26 mouse cellular contexts compared by ENCODE assay signal in the genomic region with DNA sequence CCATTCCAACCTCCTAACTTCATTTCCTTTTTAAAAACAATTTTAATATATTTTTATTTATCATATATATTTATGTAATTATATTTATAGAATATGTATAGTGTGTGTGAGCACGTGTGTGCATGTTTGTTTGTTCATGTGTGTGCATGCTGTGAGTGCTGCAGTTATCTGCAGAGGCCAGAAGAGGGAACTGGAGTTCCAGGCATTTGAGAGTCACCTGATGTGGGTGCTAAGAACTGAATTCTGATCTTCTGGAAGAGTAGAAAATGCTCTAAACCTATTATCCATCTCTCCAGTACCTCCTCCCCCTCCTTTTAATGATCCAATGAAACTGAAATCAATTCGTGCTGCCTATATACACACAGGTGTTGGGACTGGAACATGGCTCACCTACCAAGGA.
A peak's percentile ranks its signal among the peaks of the same experiment; 100 is the strongest.
DNase-seq lines count a peak whose midpoint lies in the region; ATAC-seq and TF ChIP-seq lines count a peak whose summit lies in the region.
"Had no signal": no experiment of that assay in that cellular context is flagged by ENCODE, and none has a peak within 500 bp of the region (broad histone marks: within the 10 kb centered on the region; RNA-seq: fewer than 3 reads in every experiment).

No protein-coding gene starts in this region.

- no peak for TF ChIP-seq EP300 in heart, postnatal 0 days (IDR thresholded peaks at IDR 0.05; ENCODE audit: low read depth)
- TF ChIP-seq EP300 in ES-Bruce4 (IDR thresholded peaks at IDR 0.05; ENCODE audit: insufficient read depth, low read depth, low read length), result no peak

- no peaks in the 10 kb centered on the region for H3K27me3 ChIP-seq in heart, postnatal 0 days (ENCODE audit: control insufficient read depth, insufficient read depth, low read length)
- no peaks in the 10 kb centered on the region for H3K27me3 ChIP-seq in ES-Bruce4 (ENCODE audit: control insufficient read depth, insufficient read depth, low read length, poor library complexity, severe bottlenecking)
- H3K27me3 ChIP-seq: forebrain, embryonic 13.5 days; heart, embryonic 12.5 days; hindbrain, embryonic 13.5 days; midbrain, embryonic 12.5 days; neural tube, embryonic 12.5 days had no signal

- no peak for ATAC-seq in heart, postnatal 0 days (ENCODE audit: insufficient read depth, low read depth)
- ATAC-seq: CD4-positive, CD25-positive, alpha-beta regulatory T cell, adult 4 months; forebrain, embryonic 13.5 days; inflammation-experienced regulatory T-cells, adult 6 months had no signal

- H3K9me3 ChIP-seq in heart, postnatal 0 days (replicated peaks; ENCODE audit: control insufficient read depth, low read length), result no peaks in the 10 kb centered on the region
- no peaks in the 10 kb centered on the region for H3K9me3 ChIP-seq in ES-Bruce4 (replicated peaks; ENCODE audit: control insufficient read depth, insufficient read depth, low read length, poor library complexity, severe bottlenecking)
- H3K9me3 ChIP-seq: forebrain, embryonic 13.5 days; hindbrain, embryonic 13.5 days; limb, embryonic 10.5 days; midbrain, embryonic 12.5 days; neural tube, embryonic 12.5 days had no signal

- TF ChIP-seq POLR2A in ES-Bruce4 (IDR thresholded peaks at IDR 0.05; ENCODE audit: insufficient read depth, low read length), result no peak
- no peak for TF ChIP-seq POLR2A in cortical plate, adult 2 months (IDR thresholded peaks at IDR 0.05; ENCODE audit: extremely low read depth, insufficient read depth, low read length)

- DNase-seq in heart, postnatal 0 days (ENCODE audit: low spot score), result no peak
- no peak for DNase-seq in heart, adult 9 months (ENCODE audit: low spot score in 2 of 2)
- no peak for DNase-seq in left cerebral cortex, adult 2 months (ENCODE audit: extremely low spot score in 1 of 2, low spot score in 2 of 2)
- DNase-seq in left cerebral cortex, postnatal 36 days (ENCODE audit: low spot score in 2 of 2), result no peak
- DNase-seq in adrenal gland, adult 18-20 months (ENCODE audit: low spot score in 2 of 2), result no peak
- DNase-seq: adrenal gland, adult 8-10 months; cerebellum, adult 2 months; cerebellum, postnatal 36 days; gastrocnemius, postnatal 10 days; kidney, adult 9 months; kidney, postnatal 4 days; layer of hippocampus, adult 9-11 months; liver; lung, postnatal 14 days; right cerebral cortex, postnatal 25 days; spleen, adult 18-20 months had no signal

- no peak overlapping the region for H3K4me2 ChIP-seq in heart, postnatal 0 days (ENCODE audit: low read depth, low read length)
- H3K4me2 ChIP-seq: forebrain, embryonic 13.5 days; heart, embryonic 12.5 days; hindbrain, embryonic 13.5 days; midbrain, embryonic 12.5 days; neural tube, embryonic 12.5 days had no signal

- no peak overlapping the region for H3K27ac ChIP-seq in heart, postnatal 0 days (ENCODE audit: low read depth)
- H3K27ac ChIP-seq in left cerebral cortex, adult 2 months, result no peak overlapping the region
- H3K27ac ChIP-seq in ES-Bruce4 (ENCODE audit: insufficient read depth, low read length), result no peak overlapping the region
- no peak overlapping the region for H3K27ac ChIP-seq in cortical plate, adult 2 months (ENCODE audit: insufficient read depth, low read length)
- H3K27ac ChIP-seq: forebrain, embryonic 13.5 days; hindbrain, embryonic 13.5 days; limb, embryonic 10.5 days; midbrain, embryonic 12.5 days; neural tube, embryonic 12.5 days had no signal

- no peaks in the 10 kb centered on the region for H3K4me1 ChIP-seq in heart, postnatal 0 days (ENCODE audit: control insufficient read depth, insufficient read depth)
- no peaks in the 10 kb centered on the region for H3K4me1 ChIP-seq in ES-Bruce4 (ENCODE audit: control insufficient read depth, insufficient read depth, low read length)
- H3K4me1 ChIP-seq in cortical plate, adult 2 months (ENCODE audit: control insufficient read depth, insufficient read depth, low read length), result no peaks in the 10 kb centered on the region
- H3K4me1 ChIP-seq: forebrain, embryonic 13.5 days; heart, embryonic 12.5 days; hindbrain, embryonic 13.5 days; midbrain, embryonic 12.5 days; neural tube, embryonic 12.5 days had no signal

- no peak overlapping the region for H3K9ac ChIP-seq in heart, postnatal 0 days (replicated peaks; ENCODE audit: low read depth, low read length)
- H3K9ac ChIP-seq in ES-Bruce4 (ENCODE audit: low read depth, poor library complexity, severe bottlenecking), result no peak overlapping the region
- H3K9ac ChIP-seq: forebrain, embryonic 13.5 days; heart, embryonic 12.5 days; hindbrain, embryonic 13.5 days; midbrain, embryonic 12.5 days; neural tube, embryonic 12.5 days had no signal

- 73% methylated on average over 2 of the region's 2 CpGs for WGBS in heart, postnatal 0 days

- intact Hi-C loops in left cerebral cortex, adult 2 months (cut with DNase I), result no loop called here
- intact Hi-C loops in left cerebral cortex, postnatal 36 days (cut with DNase I), result loop anchor here (10.0 kb wide), 1 partner anchor 70 kb away; no protein-coding TSS in a partner anchor

- H3K4me3 ChIP-seq in heart, postnatal 0 days (ENCODE audit: low read depth, low read length), result no peak overlapping the region
- H3K4me3 ChIP-seq in left cerebral cortex, adult 2 months, result no peak overlapping the region
- no peak overlapping the region for H3K4me3 ChIP-seq in ES-Bruce4 (ENCODE audit: low read depth, low read length)
- no peak overlapping the region for H3K4me3 ChIP-seq in cortical plate, adult 2 months (ENCODE audit: insufficient read depth, low read length)
- H3K4me3 ChIP-seq: forebrain, embryonic 13.5 days; heart, embryonic 12.5 days; hindbrain, embryonic 13.5 days; limb, embryonic 10.5 days; midbrain, embryonic 12.5 days; neural tube, embryonic 12.5 days had no signal

- no peaks in the 10 kb centered on the region for H3K36me3 ChIP-seq in heart, postnatal 0 days (replicated peaks; ENCODE audit: control insufficient read depth, insufficient read depth, low read length)
- no peaks in the 10 kb centered on the region for H3K36me3 ChIP-seq in ES-Bruce4 (ENCODE audit: control insufficient read depth, insufficient read depth, low read length, poor library complexity, severe bottlenecking)
- H3K36me3 ChIP-seq: heart, embryonic 12.5 days; hindbrain, embryonic 13.5 days; limb, embryonic 10.5 days; midbrain, embryonic 12.5 days; neural tube, embryonic 12.5 days had no signal

- TF ChIP-seq CTCF in heart, postnatal 0 days (IDR thresholded peaks at IDR 0.05; ENCODE audit: low read depth), result peak; percentile 18; the same call in 1 of the 2 replicates
- peak; percentile 14 for TF ChIP-seq CTCF in left cerebral cortex, adult 2 months (IDR thresholded peaks at IDR 0.05)
- peak; percentile 32 for TF ChIP-seq CTCF in ES-Bruce4 (IDR thresholded peaks at IDR 0.05; ENCODE audit: low read depth, low read length)
- peak; percentile 14; the same call in 1 of the 2 replicates for TF ChIP-seq CTCF in cortical plate, adult 2 months (IDR thresholded peaks at IDR 0.05; ENCODE audit: extremely low read depth, insufficient read depth, low read length)
